Mouse (Mus musculus) hindbrain, embryonic 11.5 days (tissue): ENCODE data around the gene Fat3. TPM values are rescaled to one million over a fixed set of nuclear protein-coding genes. Genes with fewer than 3 reads are reported as not detected.
A peak's percentile ranks its signal among the peaks of the same experiment; 100 is the strongest.

Source experiments
- ATAC-seq: fragments of 200-750 bp; cut with Nextera tagmentation; 2 replicates; pipeline ENCODE4 v1.8.0; 2017; ENCODE audit warnings: mild to moderate bottlenecking, moderate TSS enrichment, moderate library complexity; ENCODE audit not compliant: low FRiP score
- DNase-seq: peaks from one replicate; pipeline ENCODE4 v3.0.0-alpha.2; 2015; ENCODE audit warnings: low spot score
- H3K27ac ChIP-seq: fragments of 300-500 bp; sonication (generic); 2 replicates; pipeline ENCODE4 v1.5.1; 2014; ENCODE audit warnings: mild to moderate bottlenecking, low read depth, low read length
- H3K27me3 ChIP-seq: fragments of 300-500 bp; sonication (generic); 2 replicates; pipeline ENCODE4 v1.6.1; 2014; ENCODE audit warnings: mild to moderate bottlenecking, low read length, moderate library complexity, mixed read lengths; ENCODE audit not compliant: control insufficient read depth, insufficient read depth
- H3K36me3 ChIP-seq: fragments of 300-500 bp; sonication (generic); 2 replicates; pipeline ENCODE4 v1.6.1; 2014; ENCODE audit warnings: mild to moderate bottlenecking, low read length, moderate library complexity, mixed read lengths; ENCODE audit not compliant: control insufficient read depth, insufficient read depth
- H3K4me1 ChIP-seq: fragments of 300-500 bp; sonication (generic); replicated peaks from 2 replicates; pipeline ENCODE4 v1.6.1; 2014; ENCODE audit warnings: low read length, mixed read lengths; ENCODE audit not compliant: control insufficient read depth, insufficient read depth
- H3K4me2 ChIP-seq: fragments of 300-500 bp; sonication (generic); replicated peaks from 2 replicates; pipeline ENCODE4 v1.6.1; 2014; ENCODE audit warnings: mild to moderate bottlenecking, low read depth, low read length
- H3K4me3 ChIP-seq: fragments of 300-500 bp; sonication (generic); 2 replicates; pipeline ENCODE4 v1.5.1; 2014; ENCODE audit warnings: low read depth, low read length
- H3K9ac ChIP-seq: fragments of 300-500 bp; sonication (generic); 2 replicates; pipeline ENCODE4 v1.6.1; 2014; ENCODE audit warnings: low read depth, low read length
- H3K9me3 ChIP-seq: fragments of 300-500 bp; sonication (generic); 2 replicates; pipeline ENCODE4 v1.6.1; 2016; ENCODE audit warnings: low read length; ENCODE audit not compliant: control insufficient read depth
- WGBS: fragments of 180-500 bp; shearing (Covaris S2); extraction: QIAGEN DNeasy Blood & Tissue Kit; methylation state at CpG from one replicate; pipeline ENCODE4 v1.1.7; 2014; 5-methylcytosine and 5-hydroxymethylcytosine counted together
- polyA plus RNA-seq: library from polyadenylated mRNA; unstranded; fragments of >200 nt; fragmentation: Nextera tagmentation; extraction: Ambion mirVana; gene quantifications from 2 replicates; pipeline ENCODE4 v1.2.1, GENCODE M21; 2014

The Fat3 gene
- polyA plus RNA-seq, 1 experiment from 2014 or later = 15.5 TPM

DNA sequence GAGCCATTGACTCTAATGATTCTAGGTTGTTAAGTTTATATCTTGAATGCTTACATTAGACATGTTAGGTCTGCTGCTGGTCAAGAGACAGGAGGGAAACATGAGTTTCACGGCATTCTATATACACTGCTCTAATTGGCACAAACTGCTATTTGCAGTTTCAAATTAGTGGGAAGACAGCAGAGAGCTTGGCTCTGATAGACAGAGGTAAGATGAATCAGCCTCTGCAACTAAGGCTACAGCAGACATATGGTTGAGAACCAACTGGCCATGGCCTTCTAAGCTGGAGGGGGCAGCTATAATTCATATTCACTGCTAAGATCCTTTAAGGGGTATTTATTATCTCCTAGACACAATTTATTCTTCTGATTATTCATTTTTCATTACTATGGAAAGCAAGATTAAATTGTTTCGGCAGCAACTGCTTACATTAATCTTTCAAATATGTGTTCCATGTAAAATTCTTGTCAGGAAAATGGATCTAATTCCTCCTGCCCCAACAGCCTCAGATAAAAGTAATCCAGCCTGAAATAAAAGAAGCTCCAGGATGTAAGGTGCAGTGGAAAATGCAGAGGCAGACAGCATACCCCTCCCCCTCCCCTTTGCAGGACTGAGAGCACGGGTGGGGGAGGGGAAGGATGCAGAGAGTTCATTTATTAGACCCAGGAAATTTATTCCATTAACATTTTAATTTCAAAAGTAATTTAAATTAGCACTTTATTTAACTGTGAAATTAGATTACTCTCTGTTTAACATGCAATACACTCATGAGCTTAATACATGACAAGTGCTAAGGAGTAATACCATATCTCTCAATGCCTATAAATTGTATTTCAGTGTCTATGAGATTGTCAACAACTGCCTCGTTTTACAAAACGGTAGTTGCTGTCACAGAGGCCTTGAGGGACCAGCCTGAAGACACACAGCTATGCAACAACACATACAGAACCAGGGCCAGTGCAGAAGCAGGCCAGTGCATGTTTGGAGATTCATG is 189.9 kb downstream of the Fat3 start:
- no peaks in the 10 kb centered on the region for H3K9me3 ChIP-seq
- H3K36me3 ChIP-seq = no peaks in the 10 kb centered on the region
- DNase-seq (peak; percentile 31), ATAC-seq (peak; percentile 74; the same call in 1 of the 2 replicates)
- no peak overlapping the region for H3K4me3 ChIP-seq
- no peak overlapping the region for H3K27ac ChIP-seq
- 61% methylated on average over 5 of the region's 5 CpGs for WGBS
- no peak overlapping the region for H3K9ac ChIP-seq
- no peaks in the 10 kb centered on the region for H3K27me3 ChIP-seq
- H3K4me1 ChIP-seq = no peaks in the 10 kb centered on the region; the same call in 1 of the 2 replicates
- no peak overlapping the region for H3K4me2 ChIP-seq

- Histone ChIP-seq H3K4me1 (no peaks in the 10 kb centered on the region; the same call in 1 of the 2 replicates), H3K4me2 (no peak overlapping the region), H3K36me3 (no peaks in the 10 kb centered on the region), H3K9ac (no peak overlapping the region), H3K27me3 (no peaks in the 10 kb centered on the region), H3K27ac (no peak overlapping the region), H3K9me3 (no peaks in the 10 kb centered on the region), H3K4me3 (no peak overlapping the region)
- DNase-seq (no peak), ATAC-seq (0 out of 2 replicates have a peak, but pooled peaks have one; percentile 38)
- 87% methylated on average over 4 of the region's 4 CpGs for WGBS
Measured at GRCm38 (mm10) chr9:16310305-16310704, 190.8 kb downstream of the Fat3 start.

DNA sequence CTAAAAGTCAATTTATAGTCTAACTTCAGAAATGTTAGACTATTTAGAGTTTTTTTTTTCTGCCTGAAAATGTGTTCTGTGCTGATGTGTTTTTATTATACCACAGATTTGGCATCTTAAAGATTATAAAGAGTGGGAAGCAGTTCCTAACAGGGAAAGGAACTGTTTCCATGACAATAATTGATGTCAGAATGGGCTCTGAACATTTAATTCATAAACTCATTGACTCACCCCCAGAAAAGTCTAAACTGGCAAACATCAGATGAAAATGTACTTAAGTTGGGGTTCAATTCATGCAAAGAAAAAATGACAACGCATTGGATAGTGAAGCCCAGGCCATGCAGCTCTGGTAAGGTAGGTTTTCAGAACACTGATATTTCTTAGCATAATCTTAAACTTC is 193.3 kb downstream of the Fat3 start:
- H3K27ac ChIP-seq = no peak overlapping the region
- H3K9ac ChIP-seq = no peak overlapping the region
- ATAC-seq (no peak), DNase-seq (no peak)
- H3K4me2 ChIP-seq = no peak overlapping the region
- 100% methylated on average over 1 of the region's 1 CpGs for WGBS
- H3K36me3 ChIP-seq = no peaks in the 10 kb centered on the region
- H3K4me3 ChIP-seq = no peak overlapping the region
- no peaks in the 10 kb centered on the region; the same call in 1 of the 2 replicates for H3K4me1 ChIP-seq
- H3K9me3 ChIP-seq = no peaks in the 10 kb centered on the region
- no peaks in the 10 kb centered on the region for H3K27me3 ChIP-seq

GRCm38 (mm10) chr9:16306222-16306621 is 194.9 kb downstream of the Fat3 start:
- ATAC-seq (no peak), DNase-seq (no peak)
- H3K27me3 ChIP-seq = no peaks in the 10 kb centered on the region
- no peak overlapping the region for H3K4me3 ChIP-seq
- no peak overlapping the region for H3K27ac ChIP-seq
- no peaks in the 10 kb centered on the region for H3K9me3 ChIP-seq
- H3K4me1 ChIP-seq = no peaks in the 10 kb centered on the region; the same call in 1 of the 2 replicates
- H3K4me2 ChIP-seq = no peak overlapping the region
- H3K9ac ChIP-seq = no peak overlapping the region
- H3K36me3 ChIP-seq = no peaks in the 10 kb centered on the region

DNA sequence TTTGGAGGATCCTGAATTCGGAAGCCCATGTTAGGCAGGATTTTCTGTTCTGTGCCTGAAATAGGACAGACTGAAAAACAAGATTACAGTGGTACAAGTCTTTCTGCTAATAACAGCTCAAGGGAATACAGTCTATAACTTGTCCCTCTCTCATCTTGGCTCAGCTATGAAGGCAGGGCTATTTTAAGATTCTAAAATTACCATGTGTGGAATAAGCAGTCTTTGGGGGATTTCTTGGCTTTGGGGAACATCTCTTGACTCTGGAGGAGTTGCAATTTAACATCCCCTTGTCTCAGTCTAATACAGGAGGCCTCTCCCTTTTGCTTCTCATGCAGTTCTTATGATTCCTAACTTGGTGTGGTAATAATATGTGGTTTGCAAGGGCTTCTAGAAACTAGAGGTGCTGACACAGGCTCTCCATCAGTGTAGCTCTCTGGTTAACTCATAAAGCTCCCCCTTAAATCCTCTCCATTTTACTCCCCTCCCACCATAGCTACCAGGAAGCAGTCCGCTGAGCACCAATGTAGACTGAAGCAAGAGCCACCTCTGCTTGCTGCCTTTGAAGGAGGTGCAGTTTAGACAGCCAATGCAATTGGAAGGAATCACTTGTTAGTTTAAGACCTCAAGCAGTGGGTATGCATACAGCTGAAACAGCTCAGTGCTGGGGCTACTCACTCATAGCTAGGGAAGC is 195.5 kb downstream of the Fat3 start:
- H3K36me3 ChIP-seq = no peaks in the 10 kb centered on the region
- no peaks in the 10 kb centered on the region for H3K4me1 ChIP-seq
- no peaks in the 10 kb centered on the region for H3K9me3 ChIP-seq
- H3K27ac ChIP-seq = no peak overlapping the region
- no peak overlapping the region for H3K4me2 ChIP-seq
- 83% methylated on average over 2 of the region's 2 CpGs for WGBS
- no peak overlapping the region for H3K9ac ChIP-seq
- H3K4me3 ChIP-seq = no peak overlapping the region
- no peaks in the 10 kb centered on the region for H3K27me3 ChIP-seq
- no peak for DNase-seq
- ATAC-seq = no peak

GRCm38 (mm10) chr9:16304949-16305348 is 196.1 kb downstream of the Fat3 start:
- DNase-seq = no peak
- WGBS = 78% methylated on average over 2 of the region's 2 CpGs
- no peak overlapping the region for H3K9ac ChIP-seq
- no peak overlapping the region for H3K4me3 ChIP-seq
- H3K4me2 ChIP-seq = no peak overlapping the region
- no peaks in the 10 kb centered on the region for H3K27me3 ChIP-seq
- no peak overlapping the region for H3K27ac ChIP-seq
- H3K4me1 ChIP-seq = no peaks in the 10 kb centered on the region
- H3K36me3 ChIP-seq = no peaks in the 10 kb centered on the region
- ATAC-seq = no peak
- H3K9me3 ChIP-seq = no peaks in the 10 kb centered on the region

DNA sequence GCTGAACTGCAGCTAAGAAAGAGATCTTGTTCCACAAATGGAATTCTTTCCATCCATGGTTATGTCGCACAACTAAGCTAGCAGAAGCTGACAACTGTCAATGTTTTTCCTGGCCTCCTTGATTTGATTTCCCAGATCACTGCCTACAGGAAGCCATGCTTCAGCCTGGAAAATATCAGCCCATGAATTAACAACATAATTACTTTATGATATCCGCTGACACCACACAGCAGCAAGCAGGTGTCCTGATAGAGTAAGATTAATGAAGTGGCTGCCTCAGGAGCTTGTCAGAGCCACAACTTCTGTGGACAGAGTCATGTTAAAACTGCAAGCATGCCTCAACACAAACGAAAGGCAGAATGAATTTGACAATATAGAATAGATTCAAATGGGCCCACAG is 198.6 kb downstream of the Fat3 start:
- Histone ChIP-seq H3K4me3 (no peak overlapping the region), H3K36me3 (no peaks in the 10 kb centered on the region), H3K4me1 (no peaks in the 10 kb centered on the region), H3K27me3 (no peaks in the 10 kb centered on the region), H3K4me2 (no peak overlapping the region), H3K9me3 (no peaks in the 10 kb centered on the region), H3K27ac (no peak overlapping the region), H3K9ac (no peak overlapping the region)
- no peak for DNase-seq
- WGBS = 83% methylated on average over 3 of the region's 3 CpGs
- no peak for ATAC-seq

DNA sequence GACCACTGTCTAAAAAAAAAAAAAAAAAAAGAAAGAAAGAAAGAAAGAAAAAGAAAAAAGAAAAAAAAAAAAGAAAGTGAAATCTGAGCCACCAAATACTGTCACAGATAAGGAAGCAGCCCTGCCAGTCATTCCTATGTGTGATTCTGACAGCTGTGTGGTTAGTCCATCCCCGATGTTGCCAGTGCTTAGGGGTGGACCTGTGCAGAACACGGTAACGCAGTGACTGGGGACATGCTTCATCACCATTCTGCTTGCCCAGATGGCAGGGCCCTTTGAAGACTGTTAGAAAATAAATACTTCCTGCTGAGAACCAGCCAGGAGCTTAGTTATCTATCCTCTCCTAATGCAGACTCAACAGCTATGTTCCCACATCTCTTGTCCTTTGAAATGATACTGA is 203.2 kb downstream of the Fat3 start:
- H3K27me3 ChIP-seq = no peaks in the 10 kb centered on the region
- WGBS = 65% methylated on average over 3 of the region's 3 CpGs
- no peak for ATAC-seq
- H3K9ac ChIP-seq = no peak overlapping the region
- no peak for DNase-seq
- H3K36me3 ChIP-seq = no peaks in the 10 kb centered on the region
- no peak overlapping the region for H3K4me3 ChIP-seq
- no peak overlapping the region for H3K4me2 ChIP-seq
- no peak overlapping the region for H3K27ac ChIP-seq
- no peaks in the 10 kb centered on the region for H3K4me1 ChIP-seq
- H3K9me3 ChIP-seq = no peaks in the 10 kb centered on the region
